Mouse (Mus musculus): ENCODE measurements around the gene Dclre1c. TPM values are rescaled to one million over a fixed set of nuclear protein-coding genes. Genes with fewer than 3 reads are reported as not detected.
A peak's percentile ranks its signal among the peaks of the same experiment; 100 is the strongest.

The Dclre1c gene
- polyA plus RNA-seq, 1 experiment from 2014 or later, result 38.0 TPM

- Histone ChIP-seq H3K27ac (no peak overlapping the region), H3K36me3 (ENCODE audit: inconsistent target) (peaks cover 73% of the 10 kb centered on the region), H3K4me3 (ENCODE audit: inconsistent target) (no peak overlapping the region), H3K79me2 (ENCODE audit: inconsistent target) (peaks cover 49% of the 10 kb centered on the region)
- WGBS (ENCODE audit: missing documents), result 91% methylated on average over 7 of the region's 7 CpGs
These were observed 14.0 kb downstream of the Dclre1c start for GRCm38 (mm10) chr2:3437956-3438355.

- no peaks in the 10 kb centered on the region for H3K79me2 ChIP-seq (ENCODE audit: inconsistent target)
- WGBS (ENCODE audit: missing documents), result 93% methylated on average over 6 of the region's 7 CpGs
- no peak overlapping the region for H3K27ac ChIP-seq
- H3K4me3 ChIP-seq (ENCODE audit: inconsistent target), result no peak overlapping the region
- peaks cover 94% of the 10 kb centered on the region for H3K36me3 ChIP-seq (ENCODE audit: inconsistent target)
These were observed 20.3 kb downstream of the Dclre1c start for GRCm38 (mm10) chr2:3444206-3444605.

GRCm38 (mm10) chr2:3445984-3446383, 22.1 kb downstream of the Dclre1c start:
- no peak overlapping the region for H3K4me3 ChIP-seq (ENCODE audit: inconsistent target)
- no peaks in the 10 kb centered on the region for H3K79me2 ChIP-seq (ENCODE audit: inconsistent target)
- WGBS (ENCODE audit: missing documents), result 93% methylated on average over 4 of the region's 4 CpGs
- peaks cover 99% of the 10 kb centered on the region for H3K36me3 ChIP-seq (ENCODE audit: inconsistent target)
- no peak overlapping the region for H3K27ac ChIP-seq

- Histone ChIP-seq H3K36me3 (ENCODE audit: inconsistent target) (peaks cover 97% of the 10 kb centered on the region), H3K27ac (no peak overlapping the region), H3K79me2 (ENCODE audit: inconsistent target) (no peaks in the 10 kb centered on the region), H3K4me3 (ENCODE audit: inconsistent target) (no peak overlapping the region)
- WGBS (ENCODE audit: missing documents), result 100% methylated on average over 2 of the region's 2 CpGs
These were observed 25.5 kb downstream of the Dclre1c start for GRCm38 (mm10) chr2:3449431-3449830.

- H3K27ac ChIP-seq, result no peak overlapping the region
- 97% methylated on average over 3 of the region's 3 CpGs for WGBS (ENCODE audit: missing documents)
- H3K4me3 ChIP-seq (ENCODE audit: inconsistent target), result no peak overlapping the region
- peaks cover 86% of the 10 kb centered on the region for H3K36me3 ChIP-seq (ENCODE audit: inconsistent target)
- no peaks in the 10 kb centered on the region for H3K79me2 ChIP-seq (ENCODE audit: inconsistent target)
These were observed 29.2 kb downstream of the Dclre1c start for GRCm38 (mm10) chr2:3453096-3453495.

- H3K27ac ChIP-seq, result no peak overlapping the region
- WGBS (ENCODE audit: missing documents), result 89% methylated on average over 4 of the region's 4 CpGs
- H3K36me3 ChIP-seq (ENCODE audit: inconsistent target), result peaks cover 79% of the 10 kb centered on the region
- H3K4me3 ChIP-seq (ENCODE audit: inconsistent target), result no peak overlapping the region
- no peaks in the 10 kb centered on the region for H3K79me2 ChIP-seq (ENCODE audit: inconsistent target)
These were observed 32.7 kb downstream of the Dclre1c start for GRCm38 (mm10) chr2:3456590-3456989.

- peak overlapping the region; percentile 51 for H3K4me3 ChIP-seq (ENCODE audit: inconsistent target)
- peaks cover 21% of the 10 kb centered on the region for H3K79me2 ChIP-seq (ENCODE audit: inconsistent target)
- no peaks in the 10 kb centered on the region for H3K36me3 ChIP-seq (ENCODE audit: inconsistent target)
- H3K27ac ChIP-seq, result peak overlapping the region; percentile 10; the same call in 1 of the 2 replicates
- 3% methylated on average over 12 of the region's 12 CpGs for WGBS (ENCODE audit: missing documents)
These were observed 50.0 kb downstream of the Dclre1c start for GRCm38 (mm10) chr2:3473891-3474290.

GRCm38 (mm10) chr2:3474361-3474805, 50.5 kb downstream of the Dclre1c start:
- under 1% methylated on average over 46 of the region's 46 CpGs for WGBS (ENCODE audit: missing documents)
- peak overlapping the region; percentile 10; the same call in 1 of the 2 replicates for H3K27ac ChIP-seq

GRCm38 (mm10) chr2:3474861-3475283, 50.9 kb downstream of the Dclre1c start, which contains the start of gene Suv39h2:
TSS of gene Suv39h2 (minus strand) at chr2:3475031.
- Histone ChIP-seq H3K4me3 (ENCODE audit: inconsistent target) (peak within 1 kb of the TSS; percentile 60), H3K27ac (peak within 1 kb of the TSS; percentile 54), H3K36me3 (ENCODE audit: inconsistent target) (no peaks in the 10 kb centered on the region), H3K79me2 (ENCODE audit: inconsistent target) (peaks cover 21% of the 10 kb centered on the region)
- WGBS (ENCODE audit: missing documents), result under 1% methylated on average over 42 of the region's 42 CpGs

More at GRCm38 (mm10) chr2:3474361-3474805, 50.5 kb downstream of the Dclre1c start:
- peak overlapping the region; percentile 51 for H3K4me3 ChIP-seq (ENCODE audit: inconsistent target)
- H3K79me2 ChIP-seq (ENCODE audit: inconsistent target), result peaks cover 21% of the 10 kb centered on the region
- no peaks in the 10 kb centered on the region for H3K36me3 ChIP-seq (ENCODE audit: inconsistent target)

- Histone ChIP-seq H3K36me3 (ENCODE audit: inconsistent target) (no peaks in the 10 kb centered on the region), H3K4me3 (ENCODE audit: inconsistent target) (peak overlapping the region; percentile 60; the same call in 1 of the 2 replicates), H3K27ac (peak overlapping the region; percentile 54), H3K79me2 (ENCODE audit: inconsistent target) (peaks cover 21% of the 10 kb centered on the region)
- WGBS (ENCODE audit: missing documents), result 64% methylated on average over 3 of the region's 3 CpGs
These were observed 51.9 kb downstream of the Dclre1c start for GRCm38 (mm10) chr2:3475746-3476251.

GRCm38 (mm10) chr2:3480239-3480638, 56.3 kb downstream of the Dclre1c start:
- H3K4me3 ChIP-seq (ENCODE audit: inconsistent target), result no peak overlapping the region
- H3K27ac ChIP-seq, result no peak overlapping the region
- H3K36me3 ChIP-seq (ENCODE audit: inconsistent target), result no peaks in the 10 kb centered on the region
- 72% methylated on average over 3 of the region's 3 CpGs for WGBS (ENCODE audit: missing documents)
- no peaks in the 10 kb centered on the region for H3K79me2 ChIP-seq (ENCODE audit: inconsistent target)

GRCm38 (mm10) chr2:3489816-3490215, 65.9 kb downstream of the Dclre1c start:
- H3K4me3 ChIP-seq (ENCODE audit: inconsistent target), result no peak overlapping the region
- no peaks in the 10 kb centered on the region for H3K79me2 ChIP-seq (ENCODE audit: inconsistent target)
- peaks cover 48% of the 10 kb centered on the region for H3K36me3 ChIP-seq (ENCODE audit: inconsistent target)
- no peak overlapping the region for H3K27ac ChIP-seq
- 94% methylated on average over 3 of the region's 3 CpGs for WGBS (ENCODE audit: missing documents)

- H3K27ac ChIP-seq, result no peak overlapping the region
- H3K79me2 ChIP-seq (ENCODE audit: inconsistent target), result no peaks in the 10 kb centered on the region
- peaks cover 75% of the 10 kb centered on the region for H3K36me3 ChIP-seq (ENCODE audit: inconsistent target)
- WGBS (ENCODE audit: missing documents), result 83% methylated on average over 3 of the region's 3 CpGs
- H3K4me3 ChIP-seq (ENCODE audit: inconsistent target), result no peak overlapping the region
These were observed 70.0 kb downstream of the Dclre1c start for GRCm38 (mm10) chr2:3493833-3494409.

- H3K79me2 ChIP-seq (ENCODE audit: inconsistent target), result peaks cover 10% of the 10 kb centered on the region; the same call in 1 of the 2 replicates
- H3K36me3 ChIP-seq (ENCODE audit: inconsistent target), result peaks cover 62% of the 10 kb centered on the region
- WGBS (ENCODE audit: missing documents), result 98% methylated on average over 6 of the region's 6 CpGs
- no peak overlapping the region for H3K4me3 ChIP-seq (ENCODE audit: inconsistent target)
- peak overlapping the region; percentile 22; the same call in 1 of the 2 replicates for H3K27ac ChIP-seq
These were observed 75.6 kb downstream of the Dclre1c start for GRCm38 (mm10) chr2:3499543-3499942.

GRCm38 (mm10) chr2:3500886-3501285, 77.0 kb downstream of the Dclre1c start:
- H3K4me3 ChIP-seq (ENCODE audit: inconsistent target), result no peak overlapping the region
- WGBS (ENCODE audit: missing documents), result 80% methylated on average over 5 of the region's 5 CpGs
- H3K36me3 ChIP-seq (ENCODE audit: inconsistent target), result peaks cover 62% of the 10 kb centered on the region
- no peak overlapping the region for H3K27ac ChIP-seq
- peaks cover 23% of the 10 kb centered on the region for H3K79me2 ChIP-seq (ENCODE audit: inconsistent target)
